Mouse (Mus musculus): ENCODE results near the gene Glis3.

Gene Glis3

GRCm38 (mm10) chr19:28591736-28592477 is 88.0 kb downstream of the Glis3 start:
- DNase-seq (ENCODE audit: low spot score): no peak

DNA sequence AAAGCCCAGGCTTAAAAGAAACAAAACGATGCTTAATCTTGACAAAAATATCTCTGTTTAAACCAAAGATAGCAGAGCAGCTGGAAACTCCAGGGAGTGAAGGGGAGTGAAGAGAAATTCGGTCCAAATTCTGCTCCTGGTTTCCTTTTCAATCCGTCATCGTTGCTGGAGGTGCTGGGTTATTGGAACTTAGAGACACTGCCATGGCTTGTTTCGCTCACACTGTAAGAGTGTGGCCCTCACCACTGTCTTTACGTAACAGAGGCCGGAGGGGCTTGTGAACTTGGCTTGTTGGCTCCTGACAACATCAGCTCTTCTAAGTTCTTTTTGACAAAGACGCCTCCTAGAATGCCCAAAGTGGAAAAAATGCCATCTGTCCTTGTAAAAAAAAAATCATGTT is 99.4 kb downstream of the Glis3 start:
- DNase-seq (ENCODE audit: low spot score): no peak

GRCm38 (mm10) chr19:28579724-28580375 is 100.0 kb downstream of the Glis3 start:
- no peak for DNase-seq (ENCODE audit: low spot score)

DNA sequence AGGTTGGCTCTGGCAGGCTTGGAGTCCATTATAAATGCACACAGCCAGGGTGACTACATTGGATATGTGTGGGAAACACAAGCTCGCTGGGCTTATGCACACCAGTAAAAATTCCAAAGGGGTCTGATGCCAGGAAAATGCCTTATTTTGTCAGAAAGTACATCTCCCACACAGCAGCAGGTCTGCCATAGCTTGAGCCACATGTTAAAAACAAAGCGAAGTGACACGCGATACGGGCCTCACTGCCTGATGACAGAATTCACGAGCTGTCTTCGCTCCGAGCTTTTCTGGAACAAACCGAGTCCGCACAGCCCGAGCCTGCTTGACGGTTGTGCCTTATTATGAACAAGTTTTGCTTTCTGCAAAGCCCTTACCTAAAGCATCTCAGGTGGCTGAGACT is 102.9 kb downstream of the Glis3 start:
- no peak for DNase-seq (ENCODE audit: low spot score)

DNA sequence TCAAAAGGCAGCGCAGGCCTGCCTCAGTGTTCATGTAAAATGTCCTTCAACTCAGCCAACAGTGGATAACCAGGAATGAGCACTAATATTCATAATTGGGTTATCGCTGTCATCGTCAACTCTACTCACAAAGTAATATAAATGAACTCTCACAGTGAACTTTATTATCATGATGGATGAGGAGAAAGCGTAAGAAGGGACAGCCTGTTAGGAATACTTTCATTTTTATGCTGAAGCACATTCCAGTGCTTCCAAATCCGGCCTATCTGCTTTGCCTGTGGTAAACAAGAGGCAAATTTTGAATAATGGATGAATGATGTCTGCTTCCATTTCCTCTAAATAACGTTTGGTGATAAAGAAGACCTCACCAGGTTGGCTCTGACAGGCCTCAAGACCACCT is 103.3 kb downstream of the Glis3 start:
- DNase-seq (ENCODE audit: low spot score): no peak

DNA sequence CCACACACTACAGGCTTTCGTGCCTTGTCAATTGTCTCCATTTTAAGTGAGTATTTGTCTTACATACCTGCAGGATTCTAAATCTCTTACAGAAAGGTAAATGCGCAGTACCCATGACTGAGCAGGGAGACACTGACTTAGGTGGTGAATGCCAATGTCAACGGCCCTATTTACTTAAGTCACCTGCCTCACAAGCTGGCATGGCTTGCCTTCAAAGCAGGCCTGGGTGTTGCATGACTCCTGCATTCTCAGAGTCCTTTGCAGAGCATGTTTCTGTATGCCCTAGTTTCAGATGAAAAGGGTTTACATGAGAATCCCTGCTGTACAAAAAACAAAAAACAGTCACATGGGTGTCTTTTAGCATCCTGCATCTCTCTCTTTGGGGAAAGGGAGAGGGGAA is 106.2 kb downstream of the Glis3 start:
- DNase-seq (ENCODE audit: low spot score): no peak

DNA sequence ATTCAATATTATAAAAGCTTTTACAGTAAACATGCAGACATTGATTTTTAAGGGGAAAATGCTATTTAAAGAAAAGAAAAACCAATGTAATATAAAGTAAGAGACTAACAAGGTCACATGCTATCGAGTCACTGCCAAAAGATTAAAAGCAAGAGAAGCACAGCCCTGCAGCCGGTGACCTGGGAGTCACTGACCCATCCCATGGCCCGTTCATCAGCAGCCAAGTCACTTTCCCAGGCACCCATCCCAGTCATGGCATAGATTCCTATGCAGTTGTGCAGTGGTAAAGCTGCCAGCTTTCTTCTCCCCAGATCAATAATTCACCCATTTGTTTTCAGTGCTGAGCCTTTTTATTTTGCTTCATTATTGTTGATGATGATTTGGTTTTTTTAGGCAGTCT is 110.0 kb downstream of the Glis3 start:
- DNase-seq (ENCODE audit: low spot score): no peak

DNA sequence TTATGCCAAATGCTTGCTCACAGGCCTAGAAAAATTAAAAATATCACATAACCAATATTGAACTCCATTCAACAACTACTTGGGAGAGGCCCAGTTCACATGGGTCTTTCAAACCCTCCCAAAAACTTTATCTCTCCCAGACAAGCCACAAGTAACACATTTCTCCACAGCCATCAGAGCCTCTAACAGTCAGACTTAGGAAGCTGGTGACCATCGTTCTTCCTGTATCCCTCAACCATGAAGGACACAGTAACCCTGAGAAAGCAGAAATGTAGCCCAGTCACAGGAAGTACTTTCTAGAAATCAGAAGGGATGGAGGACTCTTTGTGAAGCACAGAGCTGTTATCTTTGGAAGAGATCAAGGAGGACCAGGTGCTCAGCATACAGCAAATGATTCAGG is 112.8 kb downstream of the Glis3 start:
- DNase-seq (ENCODE audit: low spot score): no peak

- no peak for DNase-seq (ENCODE audit: low spot score)
Observed at GRCm38 (mm10) chr19:28566554-28566953, 113.3 kb downstream of the Glis3 start.

- no peak for DNase-seq (ENCODE audit: low spot score)
Observed at GRCm38 (mm10) chr19:28561697-28562002, 118.2 kb downstream of the Glis3 start.

GRCm38 (mm10) chr19:28560801-28561696 is 118.8 kb downstream of the Glis3 start:
- DNase-seq (ENCODE audit: low spot score): no peak

DNA sequence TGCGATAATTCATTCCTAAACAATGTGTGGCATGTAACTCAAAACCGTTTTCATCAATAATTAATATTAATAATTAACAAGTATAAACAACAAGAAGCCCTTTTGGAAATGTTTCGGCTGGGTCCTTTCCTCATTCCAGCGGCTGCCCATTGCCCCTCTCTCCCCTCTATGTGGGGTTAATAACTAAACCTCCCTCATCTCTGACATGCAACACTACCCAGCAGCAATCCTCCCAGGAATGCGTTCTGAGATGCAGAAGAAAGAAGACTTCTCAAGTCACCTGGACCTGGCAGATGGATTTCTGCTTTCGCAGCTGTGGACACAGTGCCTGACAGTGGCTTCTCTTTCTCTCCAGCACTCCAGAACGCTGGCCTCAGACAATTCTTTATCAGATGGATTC is 120.0 kb downstream of the Glis3 start:
- DNase-seq (ENCODE audit: low spot score): no peak

GRCm38 (mm10) chr19:28559400-28559799 is 120.5 kb downstream of the Glis3 start:
- no peak for DNase-seq (ENCODE audit: low spot score)

DNA sequence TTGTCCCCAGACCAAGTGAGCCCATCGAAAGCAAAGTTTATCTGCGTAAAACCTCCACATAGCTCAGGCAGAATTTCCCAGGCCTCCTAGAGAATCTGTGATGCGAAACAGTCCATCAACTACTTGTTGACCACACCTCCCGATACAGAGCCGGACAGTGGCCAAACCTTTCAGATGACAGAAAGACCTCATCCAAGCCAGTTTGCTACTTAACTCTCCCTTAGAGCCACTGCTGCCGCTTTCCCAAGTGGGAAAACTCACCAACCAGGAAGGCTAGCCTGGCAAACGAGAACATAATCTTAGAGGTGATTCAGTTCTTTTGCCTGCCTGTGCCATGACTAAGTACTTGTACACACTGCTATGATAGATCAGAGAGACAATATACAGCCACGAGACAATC is 121.2 kb downstream of the Glis3 start:
- DNase-seq (ENCODE audit: low spot score): no peak

GRCm38 (mm10) chr19:28557559-28558328 is 122.1 kb downstream of the Glis3 start:
- no peak for DNase-seq (ENCODE audit: low spot score)

DNA sequence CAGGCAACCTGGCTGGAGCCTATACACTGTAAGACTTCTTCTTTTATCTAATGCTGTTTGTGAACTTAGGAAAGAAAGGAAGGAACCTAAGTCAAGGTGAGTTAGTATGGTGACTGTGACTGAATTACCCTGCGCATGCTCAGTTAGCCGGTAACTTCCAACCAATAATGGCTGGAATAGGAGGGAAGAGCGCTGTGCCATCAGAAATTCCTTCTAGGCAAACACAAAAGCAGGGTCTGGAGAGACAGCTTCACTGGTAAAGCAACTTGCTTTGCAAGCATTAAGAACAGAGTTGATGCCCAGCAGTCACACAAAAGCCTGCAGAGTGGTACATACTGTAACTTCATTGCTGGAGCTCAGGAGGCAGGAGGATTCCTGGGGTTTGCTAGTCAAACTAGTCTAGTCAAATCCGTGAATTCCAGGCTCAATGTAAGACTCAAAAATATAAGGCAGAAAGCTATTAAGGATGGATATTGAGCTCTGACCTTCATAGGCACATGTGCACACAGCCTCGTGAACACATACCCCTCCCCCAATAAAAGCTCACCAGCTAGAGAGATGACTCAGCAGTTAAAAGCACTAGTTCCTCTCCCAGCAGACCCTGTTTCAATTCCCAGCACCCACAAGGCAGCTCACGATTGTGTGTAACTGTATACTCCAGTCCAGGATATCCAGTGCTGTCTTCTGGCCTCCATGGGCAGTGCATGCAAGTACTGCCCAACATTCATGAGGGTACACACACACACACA is 124.5 kb downstream of the Glis3 start:
- DNase-seq (ENCODE audit: low spot score): no peak

DNA sequence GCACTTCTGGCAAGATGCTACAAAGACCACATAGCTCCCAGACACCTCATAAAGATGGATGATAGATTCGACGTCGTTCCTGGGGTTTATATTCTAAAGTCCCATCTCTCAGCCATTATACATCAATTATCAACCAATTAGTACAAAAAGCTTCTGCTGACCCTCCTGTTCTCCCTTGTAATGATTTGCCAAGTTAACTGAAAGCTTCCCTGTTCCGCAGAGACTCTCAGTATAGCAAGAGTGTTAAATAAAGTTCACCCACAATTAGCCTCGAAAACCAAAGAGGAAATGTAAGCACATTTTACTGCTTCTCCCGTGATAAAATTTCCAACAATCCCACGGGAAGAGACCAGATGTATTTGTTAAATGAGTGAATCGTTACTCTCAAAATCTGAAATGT is 129.3 kb downstream of the Glis3 start:
- DNase-seq (ENCODE audit: low spot score): no peak

DNA sequence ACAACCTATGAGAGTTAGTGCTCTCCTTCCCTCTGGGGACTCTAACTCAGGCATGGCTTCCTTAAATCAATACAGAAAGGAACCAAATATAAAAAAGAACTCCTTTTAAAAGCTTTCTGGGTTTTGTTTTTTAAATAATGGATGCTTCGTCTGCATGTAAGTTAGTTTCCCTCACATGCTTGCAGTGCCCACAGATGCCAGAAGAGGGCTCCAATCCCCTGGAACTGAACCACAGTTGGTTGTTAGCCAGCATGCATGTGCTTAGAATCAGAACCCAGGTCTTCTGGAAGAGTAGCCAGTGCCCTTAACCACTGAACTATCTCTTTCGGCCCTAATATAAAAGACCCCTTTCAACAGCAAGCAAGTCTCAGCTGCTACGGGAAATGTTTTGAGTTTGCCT is 132.9 kb downstream of the Glis3 start:
- no peak for DNase-seq (ENCODE audit: low spot score)

DNA sequence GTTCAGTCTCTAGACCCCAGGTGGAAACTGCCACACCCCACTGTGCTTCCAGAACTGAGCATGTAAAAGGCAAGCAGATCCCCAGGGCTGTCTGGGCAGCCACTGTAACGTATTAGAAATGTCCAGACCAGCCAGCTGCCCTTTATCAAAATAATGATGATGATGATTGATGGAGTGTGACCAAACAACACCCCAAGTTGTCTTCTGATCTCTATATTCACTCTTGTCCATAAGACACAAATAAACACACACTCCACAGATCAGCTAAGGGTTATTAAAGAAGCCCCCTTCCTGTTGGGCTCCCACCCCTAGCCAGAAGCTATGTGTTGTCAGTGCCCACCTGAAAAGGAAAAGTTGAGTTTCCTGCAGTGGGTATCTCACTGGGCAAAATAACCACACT is 134.4 kb downstream of the Glis3 start:
- DNase-seq (ENCODE audit: low spot score): no peak

GRCm38 (mm10) chr19:28538813-28539212 is 141.1 kb downstream of the Glis3 start:
- DNase-seq (ENCODE audit: low spot score): no peak

DNA sequence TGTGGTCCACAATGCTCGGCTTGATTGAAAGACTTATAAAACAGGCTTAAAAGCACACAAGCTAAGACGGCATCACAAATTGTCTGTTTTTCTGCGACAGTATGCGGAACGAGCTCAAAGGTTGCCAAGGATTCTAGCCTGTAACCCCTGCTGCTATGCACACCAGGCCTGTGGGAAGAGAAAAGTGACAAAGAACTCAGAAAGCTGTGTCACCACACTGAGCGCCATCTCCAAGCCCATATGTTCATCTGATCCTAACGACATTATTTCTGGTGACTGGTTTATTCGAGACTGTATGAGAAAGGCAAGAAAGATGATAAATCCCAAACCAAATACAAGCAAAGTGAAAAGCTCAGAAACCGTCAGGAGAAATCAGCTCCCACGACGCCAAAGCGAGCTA is 144.9 kb downstream of the Glis3 start:
- DNase-seq (ENCODE audit: low spot score): no peak

- no peak for DNase-seq (ENCODE audit: low spot score)
Observed at GRCm38 (mm10) chr19:28533576-28533975, 146.3 kb downstream of the Glis3 start.

Measured in ovary, postnatal 14 days (tissue).